Mouse (Mus musculus): ENCODE measurements around the gene Zdhhc7. TPM values are rescaled to one million over a fixed set of nuclear protein-coding genes. Genes with fewer than 3 reads are reported as not detected.

Zdhhc7 gene
- polyA plus RNA-seq, 1 experiment from 2014 or later = 32.6 TPM

DNA sequence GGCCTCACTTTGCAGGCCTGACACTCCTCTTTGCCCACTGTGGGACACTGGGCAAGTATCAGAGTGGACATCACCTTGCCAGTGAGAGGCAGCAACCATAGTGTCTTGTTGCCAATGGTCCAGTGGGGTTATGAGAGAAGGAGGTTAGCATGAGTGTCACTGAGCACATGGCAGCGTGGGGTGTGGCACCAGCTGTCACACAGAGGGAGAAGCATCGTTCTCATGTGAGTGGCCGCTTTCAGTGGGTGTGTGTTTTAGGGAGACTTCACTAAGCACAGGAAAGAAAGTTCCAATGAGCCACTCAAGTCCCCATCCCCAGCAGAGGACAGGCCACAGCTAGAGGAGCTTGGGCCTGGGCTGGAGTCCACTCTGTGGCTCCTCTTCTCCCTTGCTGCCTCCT lies 46.4 kb downstream of the Zdhhc7 start:
- H3K9me3 ChIP-seq (ENCODE audit: control insufficient read depth, low read length) = no peaks in the 10 kb centered on the region
- H3K27me3 ChIP-seq (replicated peaks; ENCODE audit: control insufficient read depth, insufficient read depth, low read length) = no peaks in the 10 kb centered on the region
- 90% methylated on average over 3 of the region's 3 CpGs for WGBS
- no peaks in the 10 kb centered on the region for H3K36me3 ChIP-seq (ENCODE audit: control insufficient read depth, insufficient read depth, low read length)
- H3K27ac ChIP-seq (replicated peaks; ENCODE audit: low read depth, low read length) = no peak overlapping the region
- H3K4me2 ChIP-seq (ENCODE audit: low read depth, low read length) = no peak overlapping the region
- H3K4me3 ChIP-seq (ENCODE audit: low read depth, low read length) = no peak overlapping the region
- H3K9ac ChIP-seq (ENCODE audit: low read depth, low read length) = no peak overlapping the region
- peaks cover 13% of the 10 kb centered on the region for H3K4me1 ChIP-seq (ENCODE audit: control insufficient read depth, insufficient read depth, low read length)
- DNase-seq (ENCODE audit: low spot score) (no peak), ATAC-seq (ENCODE audit: low read depth) (no peak)

- Histone ChIP-seq H3K9ac (ENCODE audit: low read depth, low read length) (no peak overlapping the region), H3K27ac (replicated peaks; ENCODE audit: low read depth, low read length) (no peak overlapping the region; the same call in 1 of the 2 replicates), H3K4me3 (ENCODE audit: low read depth, low read length) (no peak overlapping the region), H3K36me3 (ENCODE audit: control insufficient read depth, insufficient read depth, low read length) (no peaks in the 10 kb centered on the region), H3K4me2 (ENCODE audit: low read depth, low read length) (no peak overlapping the region), H3K9me3 (ENCODE audit: control insufficient read depth, low read length) (no peaks in the 10 kb centered on the region), H3K27me3 (replicated peaks; ENCODE audit: control insufficient read depth, insufficient read depth, low read length) (no peaks in the 10 kb centered on the region), H3K4me1 (ENCODE audit: control insufficient read depth, insufficient read depth, low read length) (peaks cover 14% of the 10 kb centered on the region)
- 72% methylated on average over 8 of the region's 8 CpGs for WGBS
- no peak for DNase-seq (ENCODE audit: low spot score)
- ATAC-seq (ENCODE audit: low read depth) = no peak
Observed at GRCm38 (mm10) chr8:120052318-120052717, 49.0 kb downstream of the Zdhhc7 start.

DNA sequence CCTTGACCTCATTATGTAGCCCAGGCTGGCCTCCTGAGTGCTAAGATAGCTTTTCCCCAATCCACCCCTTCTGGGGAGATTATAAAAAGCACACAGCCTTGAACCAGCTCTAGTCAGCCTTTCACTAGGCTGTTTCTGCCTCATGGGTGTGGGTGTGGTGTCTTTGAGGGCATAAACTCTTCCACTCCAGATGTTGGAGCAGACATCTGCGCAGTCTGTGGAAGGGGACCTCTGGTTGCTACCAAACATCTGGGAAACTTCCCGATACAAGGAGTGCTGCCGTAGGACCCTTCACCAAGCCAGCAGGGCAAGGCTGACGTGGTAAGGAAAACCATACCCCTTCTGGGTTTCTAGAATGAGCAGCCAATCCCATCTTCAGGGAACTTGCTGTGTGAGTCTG lies 49.4 kb downstream of the Zdhhc7 start:
- DNase-seq (ENCODE audit: low spot score) = peak; percentile 32
- Histone ChIP-seq H3K27me3 (replicated peaks; ENCODE audit: control insufficient read depth, insufficient read depth, low read length) (no peaks in the 10 kb centered on the region), H3K27ac (replicated peaks; ENCODE audit: low read depth, low read length) (no peak overlapping the region; the same call in 1 of the 2 replicates), H3K36me3 (ENCODE audit: control insufficient read depth, insufficient read depth, low read length) (no peaks in the 10 kb centered on the region), H3K4me3 (ENCODE audit: low read depth, low read length) (no peak overlapping the region), H3K4me1 (ENCODE audit: control insufficient read depth, insufficient read depth, low read length) (peaks cover 18% of the 10 kb centered on the region), H3K4me2 (ENCODE audit: low read depth, low read length) (no peak overlapping the region), H3K9ac (ENCODE audit: low read depth, low read length) (no peak overlapping the region), H3K9me3 (ENCODE audit: control insufficient read depth, low read length) (no peaks in the 10 kb centered on the region)
- WGBS = 58% methylated on average over 4 of the region's 4 CpGs
- ATAC-seq (ENCODE audit: low read depth) = no peak

- ATAC-seq (ENCODE audit: low read depth) (0 out of 2 replicates have a peak, but pooled peaks have one; percentile 11), DNase-seq (ENCODE audit: low spot score) (peak; percentile 46)
- H3K27ac ChIP-seq (replicated peaks; ENCODE audit: low read depth, low read length) = no peak overlapping the region
- peaks cover 27% of the 10 kb centered on the region for H3K4me1 ChIP-seq (ENCODE audit: control insufficient read depth, insufficient read depth, low read length)
- H3K4me2 ChIP-seq (ENCODE audit: low read depth, low read length) = no peak overlapping the region
- H3K9me3 ChIP-seq (ENCODE audit: control insufficient read depth, low read length) = no peaks in the 10 kb centered on the region
- H3K27me3 ChIP-seq (replicated peaks; ENCODE audit: control insufficient read depth, insufficient read depth, low read length) = no peaks in the 10 kb centered on the region
- no peak overlapping the region for H3K4me3 ChIP-seq (ENCODE audit: low read depth, low read length)
- WGBS = 56% methylated on average over 4 of the region's 4 CpGs
- H3K36me3 ChIP-seq (ENCODE audit: control insufficient read depth, insufficient read depth, low read length) = no peaks in the 10 kb centered on the region
- H3K9ac ChIP-seq (ENCODE audit: low read depth, low read length) = no peak overlapping the region
Observed at GRCm38 (mm10) chr8:120051006-120051405, 50.3 kb downstream of the Zdhhc7 start.

GRCm38 (mm10) chr8:120050376-120050775 lies 50.9 kb downstream of the Zdhhc7 start:
- DNase-seq (ENCODE audit: low spot score) (no peak), ATAC-seq (ENCODE audit: low read depth) (no peak)
- no peaks in the 10 kb centered on the region for H3K36me3 ChIP-seq (ENCODE audit: control insufficient read depth, insufficient read depth, low read length)
- 65% methylated on average over 10 of the region's 10 CpGs for WGBS
- H3K27me3 ChIP-seq (replicated peaks; ENCODE audit: control insufficient read depth, insufficient read depth, low read length) = no peaks in the 10 kb centered on the region
- H3K9ac ChIP-seq (ENCODE audit: low read depth, low read length) = no peak overlapping the region
- H3K4me1 ChIP-seq (ENCODE audit: control insufficient read depth, insufficient read depth, low read length) = peaks cover 30% of the 10 kb centered on the region
- no peak overlapping the region for H3K4me2 ChIP-seq (ENCODE audit: low read depth, low read length)
- no peak overlapping the region for H3K4me3 ChIP-seq (ENCODE audit: low read depth, low read length)
- H3K9me3 ChIP-seq (ENCODE audit: control insufficient read depth, low read length) = no peaks in the 10 kb centered on the region
- H3K27ac ChIP-seq (replicated peaks; ENCODE audit: low read depth, low read length) = no peak overlapping the region

DNA sequence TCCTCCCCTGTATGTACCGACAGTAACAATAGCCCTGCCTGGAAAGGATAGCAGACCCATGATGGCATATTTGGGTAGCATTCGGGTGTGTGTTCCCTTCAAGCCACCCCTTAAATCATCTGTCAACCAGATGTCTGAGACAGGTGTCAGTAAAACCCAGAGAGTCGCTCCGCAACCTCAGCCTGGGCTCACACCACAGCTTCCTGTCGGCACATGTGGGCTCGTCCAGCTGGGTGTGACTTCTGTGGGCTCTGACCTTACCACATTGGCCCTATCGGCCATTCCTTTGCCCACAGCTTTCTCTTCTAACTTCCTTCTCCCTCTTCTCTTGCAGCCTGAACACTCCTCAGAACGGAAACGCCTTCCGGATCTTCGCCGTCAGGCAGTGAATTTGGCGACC lies 51.3 kb downstream of the Zdhhc7 start:
- Histone ChIP-seq H3K27ac (replicated peaks; ENCODE audit: low read depth, low read length) (no peak overlapping the region), H3K4me3 (ENCODE audit: low read depth, low read length) (no peak overlapping the region), H3K9ac (ENCODE audit: low read depth, low read length) (no peak overlapping the region), H3K9me3 (ENCODE audit: control insufficient read depth, low read length) (no peaks in the 10 kb centered on the region), H3K27me3 (replicated peaks; ENCODE audit: control insufficient read depth, insufficient read depth, low read length) (no peaks in the 10 kb centered on the region), H3K36me3 (ENCODE audit: control insufficient read depth, insufficient read depth, low read length) (no peaks in the 10 kb centered on the region), H3K4me1 (ENCODE audit: control insufficient read depth, insufficient read depth, low read length) (peaks cover 30% of the 10 kb centered on the region), H3K4me2 (ENCODE audit: low read depth, low read length) (no peak overlapping the region)
- WGBS = 64% methylated on average over 13 of the region's 13 CpGs
- no peak for DNase-seq (ENCODE audit: low spot score)
- no peak for ATAC-seq (ENCODE audit: low read depth)

DNA sequence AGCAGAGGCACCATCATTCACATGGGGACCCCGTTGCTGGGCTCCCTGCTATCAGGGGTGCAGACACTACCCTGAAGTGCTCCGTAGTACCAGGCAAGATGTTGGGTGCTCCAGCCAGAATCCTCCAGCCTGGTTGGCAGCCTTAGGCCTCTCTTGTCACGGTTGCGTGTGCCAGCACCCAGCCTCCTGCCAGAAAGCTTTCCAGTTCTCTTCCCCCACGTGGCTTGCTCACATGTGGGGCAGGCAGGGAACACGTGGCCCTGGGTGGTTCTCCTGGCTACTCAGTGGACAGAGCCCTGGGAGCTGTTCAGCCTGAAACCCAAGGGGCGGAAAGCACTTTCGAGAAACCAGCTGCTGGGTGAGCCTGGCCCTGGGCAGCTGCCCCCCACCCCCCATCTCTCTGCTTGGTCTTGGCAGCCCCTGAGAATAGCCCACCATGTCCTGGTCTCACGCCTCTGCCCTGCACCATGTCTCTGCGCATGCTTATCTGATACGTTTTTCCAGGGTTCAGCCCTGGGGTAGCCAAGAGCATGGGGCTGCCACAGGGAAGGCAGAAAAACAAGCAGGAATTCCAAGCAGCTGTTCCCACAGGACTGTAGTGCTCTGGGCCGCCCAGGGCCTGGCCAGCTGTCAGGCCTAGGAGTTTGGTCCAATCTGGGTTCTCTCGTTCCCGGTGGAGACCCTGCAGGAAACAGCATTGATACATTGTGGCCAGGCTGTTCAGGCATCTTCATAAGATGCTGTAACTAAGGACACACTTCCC lies 54.8 kb downstream of the Zdhhc7 start:
- Histone ChIP-seq H3K27ac (replicated peaks; ENCODE audit: low read depth, low read length) (peak overlapping the region; percentile 61), H3K4me1 (ENCODE audit: control insufficient read depth, insufficient read depth, low read length) (peaks cover 24% of the 10 kb centered on the region), H3K9me3 (ENCODE audit: control insufficient read depth, low read length) (no peaks in the 10 kb centered on the region), H3K4me3 (ENCODE audit: low read depth, low read length) (no peak overlapping the region), H3K4me2 (ENCODE audit: low read depth, low read length) (no peak overlapping the region), H3K36me3 (ENCODE audit: control insufficient read depth, insufficient read depth, low read length) (no peaks in the 10 kb centered on the region), H3K27me3 (replicated peaks; ENCODE audit: control insufficient read depth, insufficient read depth, low read length) (no peaks in the 10 kb centered on the region), H3K9ac (ENCODE audit: low read depth, low read length) (no peak overlapping the region)
- 41% methylated on average over 14 of the region's 14 CpGs for WGBS
- ATAC-seq (ENCODE audit: low read depth) = peak; percentile 88
- DNase-seq (ENCODE audit: low spot score) = peak; percentile 80

DNA sequence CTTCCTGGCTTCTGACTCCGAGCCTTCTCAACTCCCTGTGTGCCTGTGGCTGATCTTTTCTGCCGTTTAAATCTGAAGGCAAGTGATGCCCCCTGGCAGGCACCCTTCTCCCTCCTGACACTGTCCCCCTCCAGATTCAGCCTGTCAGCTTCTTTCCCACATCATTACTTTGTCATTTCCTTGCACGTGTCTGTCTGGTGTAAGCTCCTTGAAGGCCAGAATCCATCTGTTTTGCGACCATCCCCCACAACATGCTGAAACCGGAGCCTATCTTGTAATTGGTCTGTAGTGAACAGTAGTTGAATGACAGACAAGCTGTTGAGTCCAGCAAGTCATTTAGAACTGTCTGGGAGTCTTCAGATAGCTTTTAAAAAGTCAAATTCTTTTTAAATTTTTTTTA lies 55.8 kb downstream of the Zdhhc7 start:
- H3K27ac ChIP-seq (replicated peaks; ENCODE audit: low read depth, low read length) = no peak overlapping the region
- H3K27me3 ChIP-seq (replicated peaks; ENCODE audit: control insufficient read depth, insufficient read depth, low read length) = no peaks in the 10 kb centered on the region
- no peak overlapping the region for H3K4me3 ChIP-seq (ENCODE audit: low read depth, low read length)
- H3K36me3 ChIP-seq (ENCODE audit: control insufficient read depth, insufficient read depth, low read length) = no peaks in the 10 kb centered on the region
- DNase-seq (ENCODE audit: low spot score) (peak; percentile 26), ATAC-seq (ENCODE audit: low read depth) (no peak)
- 21% methylated on average over 5 of the region's 5 CpGs for WGBS
- H3K9ac ChIP-seq (ENCODE audit: low read depth, low read length) = no peak overlapping the region
- H3K4me1 ChIP-seq (ENCODE audit: control insufficient read depth, insufficient read depth, low read length) = peaks cover 20% of the 10 kb centered on the region
- H3K9me3 ChIP-seq (ENCODE audit: control insufficient read depth, low read length) = no peaks in the 10 kb centered on the region
- no peak overlapping the region for H3K4me2 ChIP-seq (ENCODE audit: low read depth, low read length)

GRCm38 (mm10) chr8:120044907-120045306 lies 56.4 kb downstream of the Zdhhc7 start:
- Histone ChIP-seq H3K27me3 (replicated peaks; ENCODE audit: control insufficient read depth, insufficient read depth, low read length) (no peaks in the 10 kb centered on the region), H3K4me3 (ENCODE audit: low read depth, low read length) (no peak overlapping the region), H3K9me3 (ENCODE audit: control insufficient read depth, low read length) (no peaks in the 10 kb centered on the region), H3K27ac (replicated peaks; ENCODE audit: low read depth, low read length) (no peak overlapping the region), H3K36me3 (ENCODE audit: control insufficient read depth, insufficient read depth, low read length) (no peaks in the 10 kb centered on the region), H3K9ac (ENCODE audit: low read depth, low read length) (no peak overlapping the region), H3K4me1 (ENCODE audit: control insufficient read depth, insufficient read depth, low read length) (peaks cover 18% of the 10 kb centered on the region), H3K4me2 (ENCODE audit: low read depth, low read length) (no peak overlapping the region)
- WGBS = 88% methylated on average over 8 of the region's 8 CpGs
- no peak for ATAC-seq (ENCODE audit: low read depth)
- no peak for DNase-seq (ENCODE audit: low spot score)
